Mouse (Mus musculus) olfactory bulb, adult 2 months (tissue): ENCODE measurements at regions not wholly inside any gene's neighbourhood (a gene's known extent, or its start where the extent isn't known, plus 50 kb on each side); places are given as distances from the start of the nearest gene placed in this dataset.

Experiments
- CTCF ChIP-seq: fragments of 200-500 bp; IDR thresholded peaks from 2 replicates; pipeline ENCODE4 v1.5.1; 2012; ENCODE audit warnings: low read depth, mild to moderate bottlenecking, low read length, moderate library complexity; ENCODE audit not compliant: insufficient read depth
- POLR2A ChIP-seq: fragments of 200-500 bp; IDR thresholded peaks from 2 replicates; pipeline ENCODE4 v1.6.1; 2012; ENCODE audit warnings: mild to moderate bottlenecking, low read depth, low read length, moderate library complexity; ENCODE audit not compliant: insufficient read depth

DNA sequence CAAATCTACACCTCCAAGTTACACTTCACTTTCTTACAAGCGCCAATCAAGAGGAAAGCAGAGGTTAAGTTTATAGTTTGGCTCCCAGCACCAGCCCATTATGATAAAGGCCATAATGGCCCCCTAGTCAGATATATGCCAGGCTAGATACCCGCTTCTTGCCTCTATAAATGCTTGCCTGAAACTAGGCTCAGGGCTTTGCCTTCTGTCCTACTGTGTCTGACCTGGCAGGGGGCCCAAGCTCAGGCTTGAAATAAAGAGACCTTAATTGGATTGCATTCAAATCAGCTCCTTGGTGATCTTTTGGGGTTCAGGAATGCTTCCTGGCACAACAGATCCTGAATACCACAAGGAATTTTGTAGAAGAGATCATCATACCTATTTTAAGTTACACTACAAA is 66.8 kb upstream of the Tspan8 start:
- no peak for TF ChIP-seq CTCF
- no peak for TF ChIP-seq POLR2A
